Mouse (Mus musculus) stomach, postnatal 0 days (tissue): ENCODE measurements around the gene Ccdc38. TPM values are rescaled to one million over a fixed set of nuclear protein-coding genes. Genes with fewer than 3 reads are reported as not detected.

Source experiments
- ATAC-seq: fragments of 200-750 bp; cut with Nextera tagmentation; 2 replicates; pipeline ENCODE4 v1.8.0; 2017; ENCODE audit not compliant: low FRiP score, low TSS enrichment
- DNase-seq: peaks from one replicate; pipeline ENCODE4 v3.0.0-alpha.2; 2016; ENCODE audit warnings: low spot score
- H3K27ac ChIP-seq: fragments of 300-500 bp; sonication (generic); replicated peaks from 2 replicates; pipeline ENCODE4 v1.5.1; 2014; ENCODE audit warnings: mild to moderate bottlenecking, control low read depth
- H3K27me3 ChIP-seq: fragments of 300-500 bp; sonication (generic); 2 replicates; pipeline ENCODE4 v1.6.1; 2014; ENCODE audit warnings: low read length; ENCODE audit not compliant: control insufficient read depth, insufficient read depth
- H3K36me3 ChIP-seq: fragments of 300-500 bp; sonication (generic); 2 replicates; pipeline ENCODE4 v1.6.1; 2014; ENCODE audit warnings: low read length, mixed read lengths; ENCODE audit not compliant: control insufficient read depth, insufficient read depth
- H3K4me1 ChIP-seq: fragments of 300-500 bp; sonication (generic); replicated peaks from 2 replicates; pipeline ENCODE4 v1.6.1; 2014; ENCODE audit warnings: antibody characterized with exemption; ENCODE audit not compliant: control insufficient read depth, insufficient read depth
- H3K4me2 ChIP-seq: fragments of 300-500 bp; sonication (generic); replicated peaks from 2 replicates; pipeline ENCODE4 v1.6.1; 2014; ENCODE audit warnings: low read depth, mild to moderate bottlenecking, control low read depth, moderate library complexity
- H3K4me3 ChIP-seq: fragments of 300-500 bp; sonication (generic); 2 replicates; pipeline ENCODE4 v1.5.1; 2014; ENCODE audit warnings: low read depth, low read length, control low read depth
- H3K9ac ChIP-seq: fragments of 300-500 bp; sonication (generic); 2 replicates; pipeline ENCODE4 v1.6.1; 2014; ENCODE audit warnings: mild to moderate bottlenecking, low read length, control low read depth, mixed read lengths
- H3K9me3 ChIP-seq: fragments of 300-500 bp; sonication (generic); 2 replicates; pipeline ENCODE4 v1.6.1; 2016; ENCODE audit warnings: low read length; ENCODE audit not compliant: control insufficient read depth
- CTCF ChIP-seq: IDR thresholded peaks from 2 replicates; pipeline ENCODE4 v1.5.1; 2016; ENCODE audit warnings: antibody characterized with exemption, low read depth, mild to moderate bottlenecking, moderate library complexity
- EP300 ChIP-seq: optimal IDR thresholded peaks from 2 replicates; pipeline ENCODE3; 2016; ENCODE audit warnings: antibody characterized with exemption
- WGBS: fragments of 180-500 bp; shearing (Covaris S2); extraction: QIAGEN DNeasy Blood & Tissue Kit; methylation state at CpG from one replicate; pipeline ENCODE4 v1.1.7; 2014; 5-methylcytosine and 5-hydroxymethylcytosine counted together
- polyA plus RNA-seq: library from polyadenylated mRNA; unstranded; fragments of >200 nt; fragmentation: Nextera tagmentation; extraction: Ambion mirVana; gene quantifications from 2 replicates; pipeline ENCODE4 v1.2.1, GENCODE M21; 2015

Ccdc38 gene
- polyA plus RNA-seq, 1 experiment from 2014 or later, result 0.45 TPM

DNA sequence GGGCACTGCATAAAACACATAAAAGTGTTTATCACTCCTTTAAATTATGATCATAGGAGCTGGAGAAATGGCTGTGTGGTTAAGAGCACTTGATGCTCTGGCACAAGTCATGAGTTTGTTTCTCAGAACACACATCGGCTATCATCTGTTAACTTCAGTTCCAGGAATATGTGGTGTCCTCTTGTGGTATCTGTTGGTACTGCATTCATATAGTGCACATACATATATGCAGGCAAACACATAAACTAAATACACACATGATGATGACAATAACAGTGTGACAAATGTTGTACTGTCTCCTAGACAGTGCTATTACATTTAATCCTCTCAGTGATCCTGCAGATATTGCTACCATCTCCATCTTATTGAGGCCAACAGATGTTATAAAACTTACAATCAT lies 62.8 kb downstream of the Ccdc38 start:
- Histone ChIP-seq H3K27ac (no peak overlapping the region), H3K4me1 (no peaks in the 10 kb centered on the region), H3K9ac (no peak overlapping the region), H3K4me3 (no peak overlapping the region), H3K4me2 (no peak overlapping the region), H3K9me3 (no peaks in the 10 kb centered on the region), H3K36me3 (no peaks in the 10 kb centered on the region), H3K27me3 (no peaks in the 10 kb centered on the region)
- 98% methylated on average over 1 of the region's 1 CpGs for WGBS
- DNase-seq (no peak), ATAC-seq (no peak)
- TF ChIP-seq CTCF (no peak; the same call in 1 of the 2 replicates), EP300 (no peak)

DNA sequence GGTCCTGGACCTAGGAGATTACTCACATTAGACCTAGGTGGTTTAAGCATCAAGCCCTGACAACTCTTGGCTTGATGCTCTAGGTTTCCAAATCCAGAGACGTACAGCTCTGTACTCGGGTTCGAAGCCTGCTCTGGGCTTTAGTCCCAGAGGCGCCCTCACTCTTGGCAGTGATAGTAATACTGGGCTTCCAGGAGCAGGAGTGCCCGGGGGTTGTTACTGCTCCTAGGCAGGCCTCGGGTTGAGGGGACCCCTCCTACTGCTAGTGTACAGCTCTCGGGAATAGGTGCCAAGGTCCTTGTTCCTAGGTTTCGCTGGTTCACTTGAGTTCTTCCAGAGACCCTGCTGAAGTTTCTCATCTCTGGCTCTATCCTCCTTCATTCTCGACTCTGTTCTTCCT lies 65.9 kb downstream of the Ccdc38 start:
- Histone ChIP-seq H3K27me3 (no peaks in the 10 kb centered on the region), H3K4me2 (no peak overlapping the region), H3K36me3 (no peaks in the 10 kb centered on the region), H3K9me3 (no peaks in the 10 kb centered on the region), H3K4me1 (no peaks in the 10 kb centered on the region), H3K27ac (no peak overlapping the region), H3K4me3 (no peak overlapping the region), H3K9ac (no peak overlapping the region)
- WGBS, result 79% methylated on average over 9 of the region's 9 CpGs
- DNase-seq, result no peak
- ATAC-seq, result no peak
- TF ChIP-seq EP300 (no peak), CTCF (no peak)

DNA sequence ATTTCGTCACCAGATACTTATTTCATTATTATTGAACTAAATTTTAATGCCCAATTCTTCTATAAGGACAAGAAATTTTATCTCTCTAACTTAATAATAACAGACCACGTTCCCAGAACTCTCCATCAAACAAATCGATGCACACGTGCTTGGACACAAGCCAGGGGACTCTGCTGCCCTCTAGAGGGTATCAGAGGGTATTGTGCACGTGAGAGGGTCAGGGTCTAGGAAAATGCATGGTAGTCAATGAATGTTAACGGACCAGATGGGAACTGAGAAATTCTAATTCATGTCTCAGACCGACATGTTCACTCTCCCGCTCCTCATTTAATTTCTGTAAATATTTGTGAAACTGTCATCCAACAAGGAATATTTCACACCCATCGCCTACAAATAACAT lies 67.6 kb downstream of the Ccdc38 start:
- no peak for ATAC-seq
- Histone ChIP-seq H3K4me2 (no peak overlapping the region), H3K27me3 (no peaks in the 10 kb centered on the region), H3K4me1 (no peaks in the 10 kb centered on the region), H3K36me3 (no peaks in the 10 kb centered on the region), H3K27ac (no peak overlapping the region), H3K9ac (no peak overlapping the region), H3K9me3 (no peaks in the 10 kb centered on the region), H3K4me3 (no peak overlapping the region)
- TF ChIP-seq CTCF (peak; percentile 67), EP300 (no peak)
- no peak for DNase-seq
- 41% methylated on average over 9 of the region's 9 CpGs for WGBS

DNA sequence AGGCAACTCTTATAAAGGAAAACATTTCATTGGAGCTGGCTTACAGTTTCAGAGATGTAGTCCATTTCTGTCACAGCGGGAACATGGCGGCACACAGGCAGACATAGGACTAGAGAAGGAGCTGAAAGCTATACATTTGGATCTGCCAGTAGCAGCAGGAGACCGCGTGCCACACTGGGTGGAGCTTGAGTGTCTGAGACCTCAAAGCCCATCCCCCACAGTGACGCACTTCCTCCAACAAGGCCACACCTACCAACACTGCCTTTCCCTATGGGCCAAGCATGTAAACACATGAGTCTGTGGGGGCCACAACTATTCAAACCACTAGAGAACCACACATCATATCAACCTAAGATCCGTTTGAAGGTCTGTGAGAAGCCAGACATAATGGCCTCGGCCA lies 68.8 kb downstream of the Ccdc38 start:
- no peak overlapping the region for H3K4me3 ChIP-seq
- H3K4me1 ChIP-seq, result no peaks in the 10 kb centered on the region
- DNase-seq, result no peak
- 92% methylated on average over 7 of the region's 7 CpGs for WGBS
- no peak overlapping the region for H3K9ac ChIP-seq
- no peak overlapping the region for H3K27ac ChIP-seq
- TF ChIP-seq EP300 (no peak), CTCF (no peak)
- H3K4me2 ChIP-seq, result no peak overlapping the region
- ATAC-seq, result no peak
- no peaks in the 10 kb centered on the region for H3K9me3 ChIP-seq
- H3K27me3 ChIP-seq, result no peaks in the 10 kb centered on the region
- no peaks in the 10 kb centered on the region for H3K36me3 ChIP-seq

DNA sequence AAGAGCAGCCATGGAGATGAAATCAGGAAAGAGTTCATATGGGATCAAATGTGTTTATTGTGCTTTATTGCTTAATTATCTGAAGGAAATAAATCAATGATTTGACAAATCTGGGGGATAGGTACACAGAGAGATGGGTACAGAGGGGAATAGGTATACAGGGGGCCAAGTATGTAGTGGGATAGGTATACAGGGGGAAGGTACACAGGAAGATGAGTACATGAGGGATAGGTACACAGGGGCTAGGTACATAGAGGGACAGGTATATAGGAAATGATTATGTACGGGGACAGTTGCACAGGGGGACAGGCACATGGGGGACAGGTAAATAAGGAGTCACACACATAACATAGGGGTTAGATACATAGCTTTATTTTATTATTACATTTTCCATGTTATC lies 70.5 kb downstream of the Ccdc38 start:
- WGBS, result 91% methylated on average over 1 of the region's 1 CpGs
- Histone ChIP-seq H3K4me3 (no peak overlapping the region), H3K4me1 (no peaks in the 10 kb centered on the region), H3K9me3 (no peaks in the 10 kb centered on the region), H3K27ac (no peak overlapping the region), H3K9ac (no peak overlapping the region), H3K36me3 (no peaks in the 10 kb centered on the region), H3K27me3 (no peaks in the 10 kb centered on the region), H3K4me2 (no peak overlapping the region)
- ATAC-seq (no peak), DNase-seq (no peak)
- no peak for TF ChIP-seq EP300
- TF ChIP-seq CTCF, result no peak

DNA sequence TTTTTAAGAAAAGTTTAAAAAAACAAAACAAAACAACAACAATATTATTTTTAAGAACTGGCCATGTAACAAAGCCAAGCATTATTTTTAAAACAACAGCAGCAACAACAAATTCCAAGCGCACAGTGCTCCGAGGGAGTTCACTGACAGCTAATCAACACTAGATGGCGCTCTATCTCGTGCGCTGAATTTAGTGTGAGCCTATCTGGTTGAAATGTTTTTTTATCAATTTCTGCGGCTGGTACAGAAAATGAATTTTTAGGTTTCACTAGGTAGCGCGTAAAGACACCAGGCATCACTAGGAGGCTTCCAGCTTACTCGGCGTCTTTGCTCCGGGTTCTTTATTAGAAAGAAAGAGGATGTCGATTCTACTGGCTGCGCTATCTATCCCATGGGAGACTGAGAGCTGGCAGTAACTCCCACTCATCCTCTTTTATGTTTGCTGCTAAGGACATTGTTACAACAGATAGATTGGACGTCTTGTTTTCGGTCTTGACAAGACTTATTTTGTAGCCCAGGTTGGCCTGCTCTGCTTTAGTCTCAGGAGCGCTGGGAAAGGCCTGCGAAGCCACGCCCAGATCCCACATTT lies 71.1 kb downstream of the Ccdc38 start:
- H3K27ac ChIP-seq, result no peak overlapping the region
- no peak overlapping the region for H3K4me3 ChIP-seq
- DNase-seq, result peak; percentile 36
- peak; percentile 26; the same call in 1 of the 2 replicates for ATAC-seq
- H3K4me2 ChIP-seq, result no peak overlapping the region; the same call in 1 of the 2 replicates
- TF ChIP-seq EP300, result no peak
- TF ChIP-seq CTCF, result peak; percentile 93
- H3K27me3 ChIP-seq, result no peaks in the 10 kb centered on the region
- H3K4me1 ChIP-seq, result no peaks in the 10 kb centered on the region
- H3K36me3 ChIP-seq, result no peaks in the 10 kb centered on the region
- no peak overlapping the region for H3K9ac ChIP-seq
- H3K9me3 ChIP-seq, result no peaks in the 10 kb centered on the region
- 43% methylated on average over 18 of the region's 18 CpGs for WGBS
